Mouse (Mus musculus) lung, postnatal 25 days (tissue): ENCODE measurements around the gene Abcg2.

Source experiments
- DNase-seq: peaks from one replicate; pipeline ENCODE4 v3.0.0; 2022; ENCODE audit warnings: low spot score

Gene Abcg2

DNA sequence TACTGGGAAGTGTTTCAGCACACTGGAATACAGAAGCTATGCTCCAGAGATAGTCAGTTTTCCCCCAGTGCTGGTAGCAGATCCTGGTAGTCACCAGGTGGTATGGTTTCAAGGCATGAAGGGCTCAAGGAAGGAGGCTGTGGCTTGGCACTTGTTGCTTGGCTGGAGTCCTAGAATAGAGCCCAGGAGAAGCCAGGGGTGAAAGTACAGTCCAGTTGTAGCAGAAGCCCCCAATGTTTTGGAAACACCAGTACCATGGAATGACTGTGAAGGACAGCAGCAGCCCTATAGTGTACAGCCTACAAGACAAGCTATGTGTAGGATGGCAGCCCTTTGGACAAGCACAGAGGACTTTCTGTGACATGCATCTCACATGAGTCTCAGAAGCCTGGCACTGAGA lies 54.2 kb downstream of the Abcg2 start:
- no peak for DNase-seq

DNA sequence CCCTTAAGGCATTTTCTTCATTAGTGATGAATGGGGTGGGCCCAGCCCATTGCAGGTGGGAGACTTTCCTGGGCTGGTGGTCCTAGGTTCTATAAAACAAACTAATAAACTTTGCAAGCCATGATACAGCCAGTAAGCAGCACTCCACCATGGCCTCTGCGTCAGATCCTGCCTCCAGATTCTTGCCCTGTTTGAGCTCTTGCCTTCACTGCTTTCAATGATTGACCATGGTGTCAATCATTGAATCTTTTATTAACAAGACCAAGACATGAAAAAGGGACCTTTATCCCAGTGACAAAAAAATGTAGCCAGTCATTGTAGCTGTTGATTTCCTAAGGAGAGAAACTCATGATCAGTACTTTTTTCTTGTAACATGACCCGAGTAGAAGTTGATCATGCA lies 55.1 kb downstream of the Abcg2 start:
- no peak for DNase-seq

DNA sequence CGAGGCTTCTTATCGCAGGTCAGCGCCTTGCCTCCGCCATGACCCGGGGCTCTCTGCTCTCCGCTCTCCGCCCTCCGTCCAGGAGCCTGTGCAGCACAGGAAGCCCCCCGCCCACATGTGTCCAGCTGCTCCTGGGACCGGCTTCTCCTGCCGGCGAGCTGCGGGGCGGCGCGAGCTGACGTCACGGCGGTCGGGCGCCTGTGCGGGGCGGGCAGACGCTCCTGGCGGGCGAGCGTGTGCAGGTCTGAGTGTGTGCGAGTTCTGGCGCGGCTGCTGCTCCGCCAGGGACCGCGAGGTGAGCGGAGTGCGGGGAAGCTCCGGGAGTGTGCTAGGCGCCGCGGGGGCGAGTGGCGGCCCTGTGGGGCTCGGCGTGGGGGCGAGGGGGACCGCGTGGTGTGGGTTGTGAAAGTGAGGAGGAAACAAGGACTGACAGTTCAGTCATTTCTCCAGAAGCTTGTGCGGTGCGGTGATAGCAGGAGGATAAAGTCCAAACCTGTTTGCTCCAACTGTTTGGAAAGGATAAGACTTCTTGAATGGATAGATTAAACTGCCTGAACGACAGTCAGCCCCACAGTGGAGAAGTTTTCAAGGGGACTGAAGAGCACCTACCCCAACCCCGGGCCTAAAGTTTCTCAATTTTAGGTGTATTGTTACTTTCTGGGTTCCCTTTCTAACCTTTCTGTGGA lies 56.2 kb downstream of the Abcg2 start:
- DNase-seq, result peak; percentile 69

DNA sequence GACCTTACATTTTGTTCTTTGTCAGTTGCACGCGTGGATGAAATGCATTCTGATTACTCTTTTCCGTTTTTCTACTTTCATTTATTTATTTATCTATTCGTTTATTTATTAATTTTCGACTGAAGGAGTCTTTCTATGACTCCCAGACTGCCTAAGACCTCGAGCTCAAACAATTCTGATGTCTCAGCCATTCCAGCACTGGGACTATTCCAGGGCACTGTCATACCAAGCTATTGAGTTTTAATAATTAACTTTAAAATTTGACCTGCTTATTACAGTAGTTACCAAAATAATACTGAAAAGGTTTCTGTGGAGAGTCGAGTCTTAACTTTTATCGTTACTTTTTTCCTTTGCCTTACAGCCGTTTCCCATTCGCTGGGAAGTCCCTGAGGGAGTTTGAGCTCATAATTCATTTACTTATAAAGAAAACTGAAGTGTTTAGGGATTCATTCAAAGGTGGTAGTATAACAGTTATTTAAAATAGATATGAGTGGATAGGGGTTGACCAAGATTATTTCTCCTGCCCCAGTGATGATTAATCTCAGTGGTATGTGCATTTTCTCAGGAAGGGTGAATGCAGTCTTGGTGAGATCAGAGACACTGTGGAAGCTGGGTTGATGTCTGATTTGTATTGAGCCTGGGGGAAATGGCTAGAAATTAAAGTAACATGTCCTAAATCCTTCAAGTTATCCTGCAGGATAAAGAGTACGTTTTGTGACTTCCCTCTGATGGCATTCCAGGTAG lies 56.9 kb downstream of the Abcg2 start:
- DNase-seq, result no peak

DNA sequence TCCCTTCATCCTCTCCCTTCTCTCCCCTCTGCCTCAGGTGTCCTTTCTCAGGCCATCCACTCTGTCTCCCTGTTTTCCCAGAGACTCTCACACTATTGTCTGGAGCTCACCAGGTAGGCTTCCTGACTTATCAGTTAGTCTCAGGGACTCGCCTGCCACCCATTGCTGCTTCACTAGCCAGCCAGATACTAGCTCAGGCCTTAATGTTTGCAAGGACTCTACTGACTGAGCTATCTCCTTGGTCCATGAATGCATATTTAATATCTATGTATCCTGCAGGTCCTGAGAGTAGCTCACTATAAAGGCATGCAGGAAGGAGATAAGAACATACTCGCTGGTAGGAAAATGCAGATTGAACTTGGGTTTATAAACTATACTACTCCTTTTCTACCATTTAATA lies 57.9 kb downstream of the Abcg2 start:
- no peak for DNase-seq

DNA sequence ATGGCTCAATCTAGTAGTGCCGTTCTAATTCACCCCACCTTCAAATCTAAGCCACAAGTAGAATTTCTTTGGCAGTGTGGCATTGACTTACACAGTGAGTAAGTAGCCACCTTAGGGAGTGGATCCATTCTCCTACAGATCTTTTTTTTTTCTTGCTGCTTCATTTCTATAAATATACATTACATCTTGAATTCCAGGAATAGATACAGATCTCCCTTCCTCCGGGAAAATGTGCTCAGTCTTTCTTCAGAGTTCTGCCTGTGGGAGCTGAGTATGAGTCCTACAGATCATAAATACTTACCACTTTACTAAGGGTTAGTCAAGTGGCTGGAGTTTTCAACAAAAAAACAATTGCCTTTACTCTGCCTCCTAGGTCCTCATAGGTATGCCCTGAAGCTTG lies 60.3 kb downstream of the Abcg2 start:
- DNase-seq, result no peak

DNA sequence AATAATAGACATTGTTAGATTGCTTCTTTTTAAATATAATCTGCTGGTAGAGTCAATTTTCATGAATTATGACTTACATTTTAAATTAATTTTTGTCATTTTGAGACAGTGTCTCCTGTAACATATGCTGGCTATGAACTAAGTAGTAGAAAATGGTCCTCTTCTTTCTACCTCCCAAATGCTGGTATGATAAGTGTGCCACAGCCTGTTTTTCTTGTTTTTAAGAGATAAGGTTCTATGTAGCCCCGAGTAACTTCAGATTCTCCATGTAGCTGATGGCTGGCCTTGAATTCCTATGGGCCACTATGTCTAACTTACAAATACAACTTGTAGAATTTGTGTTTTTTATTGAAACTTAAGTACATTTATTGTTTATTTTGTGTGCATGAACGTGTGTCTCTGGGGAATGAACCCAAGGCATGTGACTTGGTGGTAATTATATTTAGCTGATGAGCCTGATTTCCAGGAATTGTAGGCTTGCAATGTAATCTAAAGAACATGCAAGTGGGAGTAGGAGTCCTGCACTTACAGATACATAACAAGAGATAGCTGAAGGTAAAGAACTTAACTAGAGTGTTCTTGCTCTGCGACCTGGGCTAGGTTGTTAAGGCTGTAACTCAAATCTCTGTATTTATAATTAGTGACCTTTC lies 63.9 kb downstream of the Abcg2 start:
- DNase-seq, result no peak

DNA sequence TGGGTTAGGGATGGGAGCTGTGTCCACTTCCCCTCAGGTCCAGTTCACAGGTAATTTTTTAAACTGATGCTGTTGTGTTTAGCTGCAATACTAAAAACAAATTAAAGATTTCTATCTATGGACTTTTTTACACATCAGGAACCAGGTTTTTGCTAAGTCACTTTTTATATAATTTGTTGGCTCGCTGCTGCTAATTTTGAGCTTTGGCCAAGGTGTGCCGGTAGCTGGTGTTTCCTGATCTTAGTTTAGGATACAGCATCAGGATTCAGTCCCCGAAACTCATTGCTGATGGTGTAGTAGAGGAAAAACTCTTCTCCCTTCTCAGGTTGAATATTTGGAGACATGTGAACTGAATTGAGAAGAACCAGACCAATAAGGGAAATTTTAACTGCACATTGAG lies 65.8 kb downstream of the Abcg2 start:
- DNase-seq, result no peak

DNA sequence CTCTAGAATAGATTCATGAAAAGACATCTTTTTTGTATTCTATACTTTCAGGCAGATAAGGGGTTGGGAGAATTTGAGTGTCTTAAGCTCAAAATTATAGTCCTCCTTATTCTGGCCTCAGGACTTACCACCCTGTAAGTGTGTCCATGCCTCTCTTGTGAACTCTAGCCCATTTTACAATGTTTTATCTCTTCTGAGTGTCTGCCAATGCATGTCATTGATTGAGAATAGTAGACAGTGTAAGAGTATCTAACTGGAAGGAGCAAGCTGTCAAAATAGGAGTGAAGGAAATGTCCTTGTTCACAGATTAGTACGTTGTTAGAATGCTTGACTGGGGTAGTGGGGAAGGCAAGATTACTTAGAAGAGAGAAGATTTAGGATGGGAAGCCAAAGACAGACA lies 66.7 kb downstream of the Abcg2 start:
- DNase-seq, result no peak

DNA sequence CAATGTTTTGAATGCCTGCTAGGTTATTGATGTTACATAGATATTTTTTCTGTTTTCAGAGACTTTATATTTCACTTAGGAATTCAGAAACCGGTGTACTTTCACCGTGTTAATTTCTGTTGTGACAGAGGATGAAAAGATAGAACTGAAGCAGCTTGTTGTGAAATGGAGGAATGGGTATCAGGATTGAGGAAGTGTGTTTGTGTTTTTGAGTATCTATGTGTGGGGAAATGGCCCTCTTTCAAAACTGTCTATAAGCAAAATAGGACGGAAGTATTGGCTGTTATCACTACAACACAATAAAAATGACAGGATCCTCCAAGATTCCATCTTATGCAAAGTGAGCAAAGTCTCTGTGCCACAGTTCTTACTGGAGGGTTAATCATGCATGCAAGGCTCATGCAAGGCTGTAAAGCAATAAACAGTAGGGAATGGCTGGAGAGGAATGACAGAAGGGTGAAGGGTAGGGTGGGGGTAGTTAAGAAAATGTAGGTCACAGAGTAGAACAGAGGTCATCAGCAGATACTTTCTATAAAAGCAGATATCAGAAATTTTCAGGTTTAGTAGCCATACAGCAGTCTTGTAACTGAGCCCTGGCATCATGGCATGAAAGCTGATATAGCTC lies 76.7 kb downstream of the Abcg2 start:
- no peak for DNase-seq

DNA sequence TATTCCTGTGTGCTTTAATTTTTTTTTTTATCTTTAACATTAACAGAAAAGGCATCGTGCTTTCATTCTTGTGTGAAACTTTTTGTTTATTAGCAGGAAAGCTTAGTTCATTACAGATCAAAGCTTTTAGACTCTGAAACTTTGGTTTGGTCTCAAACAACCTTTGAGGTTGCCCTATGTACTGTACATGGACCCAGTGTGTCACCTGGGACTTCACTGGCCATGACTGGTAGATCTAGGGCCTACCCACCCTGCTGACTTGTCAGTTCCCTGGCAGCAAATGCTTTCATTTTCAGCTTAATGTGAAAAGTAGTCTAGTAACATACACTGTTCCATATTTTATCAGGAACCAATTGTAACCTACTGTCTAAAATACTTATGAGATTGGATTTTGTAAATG lies 93.5 kb downstream of the Abcg2 start:
- DNase-seq, result no peak

DNA sequence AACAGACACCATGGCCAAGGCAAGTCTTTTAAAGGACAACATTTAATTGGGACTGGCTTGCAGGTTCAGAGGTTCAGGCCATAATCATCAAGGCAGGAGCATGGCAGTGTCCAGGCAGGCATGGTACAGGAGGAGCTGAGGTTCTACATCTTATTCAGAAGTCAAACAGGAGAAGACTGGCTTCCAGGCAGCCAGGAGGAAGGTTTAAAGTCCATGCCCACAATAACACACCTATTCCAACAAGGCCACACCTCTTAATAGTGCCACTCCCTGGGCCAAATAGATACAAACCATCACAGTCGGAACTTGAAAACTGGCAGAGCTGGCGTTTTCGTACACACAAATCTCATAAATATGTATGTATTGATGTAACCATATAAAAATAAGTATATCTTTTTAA lies 94.2 kb downstream of the Abcg2 start:
- DNase-seq, result no peak

DNA sequence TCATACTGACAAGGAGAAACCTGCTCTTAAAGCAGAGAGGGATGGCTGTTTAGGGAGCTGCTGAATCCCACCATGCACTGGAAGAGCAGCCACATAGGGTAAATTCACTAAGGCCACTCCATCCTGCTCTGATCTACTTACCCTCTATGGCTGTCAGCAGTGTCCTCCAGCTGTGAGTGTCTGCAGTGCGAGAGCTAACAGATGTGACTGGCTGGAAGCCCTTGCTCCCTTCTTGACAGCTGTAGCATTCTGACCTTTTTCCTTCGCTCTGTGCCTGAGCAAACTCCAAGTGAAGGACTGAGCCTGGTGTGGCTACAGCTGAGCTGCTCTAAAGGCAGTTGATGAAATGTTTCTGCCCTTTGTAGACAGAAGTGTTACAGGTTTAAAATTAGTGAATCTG lies 107.3 kb downstream of the Abcg2 start:
- DNase-seq, result no peak

DNA sequence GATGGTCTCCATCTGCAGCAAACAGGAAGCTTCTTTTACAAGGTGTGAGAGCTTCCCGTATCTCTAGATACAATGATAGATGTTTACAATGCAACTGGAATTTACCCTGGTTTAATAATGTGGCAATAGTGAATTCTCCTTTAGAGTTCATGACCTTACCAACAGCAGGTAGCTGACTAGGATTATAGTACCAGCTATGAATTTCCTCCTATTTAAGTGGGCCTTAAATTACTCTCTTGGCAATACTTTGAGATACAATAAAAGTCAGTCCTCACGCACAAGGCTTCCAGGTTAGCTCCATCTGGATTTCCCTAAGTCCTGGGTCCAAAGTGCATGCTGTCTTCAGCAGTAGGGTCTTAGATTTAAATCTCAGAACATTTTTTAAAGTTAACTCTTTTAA lies 109.9 kb downstream of the Abcg2 start:
- DNase-seq, result no peak

DNA sequence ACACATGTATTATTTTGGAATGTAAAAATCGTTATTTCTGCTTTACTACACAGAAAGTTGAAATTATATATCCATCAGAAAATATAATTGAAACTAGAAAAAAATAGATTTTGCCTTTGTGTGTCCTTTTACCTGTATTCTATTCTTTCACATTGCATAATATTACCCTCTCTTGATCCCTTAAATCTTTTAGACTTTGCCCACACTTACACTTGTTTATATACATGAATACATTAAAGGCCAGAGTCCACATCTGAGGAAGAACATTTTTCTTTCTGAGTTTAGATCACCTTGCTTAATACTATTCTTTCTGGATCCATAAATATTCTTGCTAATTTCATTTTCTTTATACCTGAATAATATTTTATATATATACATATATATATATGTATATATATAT lies 110.4 kb downstream of the Abcg2 start:
- DNase-seq, result no peak

DNA sequence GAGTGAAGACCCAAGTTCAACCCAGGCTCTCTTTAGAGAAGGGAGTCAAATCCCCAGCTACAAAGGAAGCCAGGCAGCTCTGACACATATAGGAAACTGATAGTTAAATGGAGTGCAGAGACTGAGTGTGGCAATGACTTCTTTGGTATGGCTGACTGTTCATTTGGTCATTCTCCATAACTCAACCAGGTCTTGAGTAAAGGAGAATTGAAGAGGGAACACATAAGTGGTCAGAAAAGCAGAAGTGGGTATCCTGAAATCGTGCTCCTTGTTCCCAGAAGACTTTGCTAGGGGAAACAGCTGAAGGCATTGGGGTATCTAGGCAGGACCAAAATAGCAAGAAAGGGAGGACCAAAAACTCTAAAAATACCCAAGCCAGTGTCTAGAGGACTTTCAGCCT lies 126.0 kb downstream of the Abcg2 start:
- DNase-seq, result no peak

DNA sequence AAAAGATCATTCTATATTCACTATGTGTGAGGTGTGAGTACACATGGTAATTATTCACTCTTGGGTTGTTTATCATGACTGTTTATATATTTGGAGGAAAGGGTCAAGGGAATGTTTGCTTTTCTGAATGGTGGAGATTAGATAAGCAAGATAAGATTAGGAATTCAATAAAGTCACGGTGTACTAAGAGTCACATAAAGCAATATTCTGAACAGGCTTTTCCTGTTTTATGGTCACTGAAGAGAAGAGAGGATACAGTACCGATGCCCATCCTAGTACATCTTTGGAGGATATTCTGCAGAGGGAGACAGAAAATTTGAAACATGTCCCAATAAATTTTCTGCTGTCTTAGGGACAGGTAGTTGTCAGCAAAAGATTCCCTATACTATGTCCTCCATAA lies 127.6 kb downstream of the Abcg2 start:
- no peak for DNase-seq

DNA sequence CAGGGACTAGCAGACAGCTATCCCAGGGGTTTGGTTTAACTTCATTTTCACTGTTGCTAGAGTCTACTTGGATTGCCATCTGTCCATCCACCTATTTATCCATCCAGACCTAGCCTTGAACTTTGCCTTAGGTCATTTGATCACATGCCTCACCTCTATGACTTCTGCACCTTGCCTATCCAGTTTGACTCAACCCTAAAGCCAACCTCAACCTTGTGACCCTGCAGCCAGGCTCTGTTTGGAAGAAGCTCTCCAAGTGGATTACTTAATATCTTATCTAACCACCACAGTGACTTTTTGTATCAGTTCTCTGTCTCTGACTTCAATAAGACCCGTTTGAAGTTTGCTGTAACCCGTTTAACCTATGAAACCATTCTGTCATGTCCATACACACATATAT lies 149.5 kb downstream of the Abcg2 start:
- DNase-seq, result no peak

DNA sequence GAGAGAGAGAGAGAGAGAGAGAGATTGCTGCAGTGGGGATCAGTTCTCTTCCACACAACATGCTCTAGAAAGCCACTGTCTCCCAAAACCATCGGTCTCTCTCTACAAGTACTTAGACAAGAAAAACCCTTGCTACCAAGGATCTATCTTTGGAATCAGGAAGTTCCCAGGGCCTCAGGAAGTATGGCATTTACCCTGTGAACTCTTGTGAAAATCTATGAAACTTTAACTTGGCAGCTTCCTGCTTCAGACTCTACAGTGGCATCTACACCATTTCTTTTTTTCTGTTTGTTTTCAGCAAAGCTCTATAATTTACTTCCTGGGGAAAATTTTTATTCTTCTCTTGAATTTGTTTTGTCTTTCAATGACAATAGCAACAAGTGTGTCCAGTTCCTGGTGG lies 150.8 kb downstream of the Abcg2 start:
- no peak for DNase-seq
